Mouse (Mus musculus) megakaryocyte, embryonic 14.5 days (primary cell): ENCODE measurements around the gene Gkap1.

Experiments used
- FLI1 ChIP-seq: IDR thresholded peaks from 2 replicates; pipeline ENCODE4 v1.6.1; 2012; ENCODE audit warnings: low read length, inconsistent platforms, mixed read lengths
- GATA1 ChIP-seq: IDR thresholded peaks from 3 replicates; pipeline ENCODE4 v1.6.1; 2012; ENCODE audit warnings: mixed read lengths, low read length, inconsistent platforms, borderline replicate concordance

DNA sequence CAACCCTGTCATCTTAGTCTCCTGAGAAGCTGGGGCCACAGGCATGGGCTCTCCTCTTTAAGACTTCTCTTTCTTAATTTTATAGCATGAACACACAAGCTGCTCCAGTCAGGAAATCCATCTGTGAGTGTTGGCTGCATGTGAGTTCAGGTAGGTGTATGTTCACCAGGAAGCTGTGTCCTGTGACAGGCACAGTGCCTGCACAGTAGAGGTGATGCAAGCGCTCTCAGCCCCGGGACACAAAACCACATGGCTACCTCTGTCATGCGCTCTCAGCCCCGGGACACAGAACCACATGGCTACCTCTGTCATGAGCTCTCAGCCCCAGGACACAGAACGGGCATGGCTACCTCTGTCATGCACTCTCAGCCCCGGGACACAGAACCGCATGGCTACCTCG lies 12.0 kb downstream of the Gkap1 start:
- TF ChIP-seq GATA1 (no peak), FLI1 (no peak)
